Mouse (Mus musculus) kidney, adult 2 months (tissue): ENCODE data around the gene Atp2c2. TPM values are rescaled to one million over a fixed set of nuclear protein-coding genes. Genes with fewer than 3 reads are reported as not detected.
A peak's percentile ranks its signal among the peaks of the same experiment; 100 is the strongest.

Experiments used
- DNase-seq: peaks from one replicate; pipeline ENCODE4 v3.0.0; 2021
- H3K27ac ChIP-seq: fragments of 200-500 bp; 2 replicates; pipeline ENCODE4 v1.5.1; 2012; ENCODE audit warnings: low read depth, low read length, control low read depth, inconsistent platforms; ENCODE audit not compliant: insufficient read depth
- H3K27me3 ChIP-seq: fragments of 200-500 bp; replicated peaks from 2 replicates; pipeline ENCODE4 v1.6.1; 2012; ENCODE audit warnings: mild to moderate bottlenecking, moderate library complexity, low read length, inconsistent platforms; ENCODE audit not compliant: control insufficient read depth, insufficient read depth
- H3K36me3 ChIP-seq: fragments of 200-500 bp; 2 replicates; pipeline ENCODE4 v1.6.1; 2012; ENCODE audit warnings: mild to moderate bottlenecking, moderate library complexity, low read length, inconsistent platforms; ENCODE audit not compliant: control insufficient read depth, insufficient read depth
- H3K4me1 ChIP-seq: fragments of 200-500 bp; 2 replicates; pipeline ENCODE4 v1.6.1; 2011; ENCODE audit warnings: low read length; ENCODE audit not compliant: control insufficient read depth, insufficient read depth
- H3K4me3 ChIP-seq: fragments of 200-500 bp; 2 replicates; pipeline ENCODE4 v1.5.1; 2011; ENCODE audit warnings: mild to moderate bottlenecking, low read depth, low read length, control low read depth; ENCODE audit not compliant: insufficient read depth
- CTCF ChIP-seq: fragments of 200-500 bp; conservative IDR thresholded peaks from 2 replicates; pipeline ENCODE4 v1.5.1; 2011; ENCODE audit warnings: low read depth, mild to moderate bottlenecking, control low read depth, low read length, moderate library complexity, mixed read lengths; ENCODE audit not compliant: insufficient read depth, insufficient read length
- POLR2A ChIP-seq: fragments of 200-500 bp; IDR thresholded peaks from one replicate; pipeline ENCODE4 v1.6.1; 2011; ENCODE audit warnings: low read depth, low read length, control low read depth
- WGBS: fragments of 180-500 bp; shearing (Covaris S2); methylation state at CpG from one replicate; pipeline ENCODE4 v1.1.7; 2018; 5-methylcytosine and 5-hydroxymethylcytosine counted together
- polyA plus RNA-seq: library from polyadenylated mRNA; depleted of rRNA; stranded (reverse); fragments of >200 nt; gene quantifications from 2 replicates; pipeline ENCODE4 v1.2.3, GENCODE M21; 2012

Gene Atp2c2
- polyA plus RNA-seq, 1 experiment: 0.52 TPM

- TF ChIP-seq CTCF: peak; percentile 52
- no peak for TF ChIP-seq POLR2A
- Histone ChIP-seq H3K27ac (no peak overlapping the region), H3K27me3 (no peaks in the 10 kb centered on the region), H3K4me1 (no peaks in the 10 kb centered on the region), H3K4me3 (peak overlapping the region; percentile 15; the same call in 1 of the 2 replicates), H3K36me3 (no peaks in the 10 kb centered on the region)
- 10% methylated on average over 18 of the region's 18 CpGs for WGBS
- peak; percentile 41 for DNase-seq
Observed at GRCm38 (mm10) chr8:119678138-119678843, 21.5 kb upstream of the Atp2c2 start.

- H3K27me3 ChIP-seq: no peaks in the 10 kb centered on the region
- no peak overlapping the region for H3K4me3 ChIP-seq
- TF ChIP-seq POLR2A (no peak), CTCF (no peak)
- WGBS: 58% methylated on average over 14 of the region's 14 CpGs
- DNase-seq: no peak
- no peaks in the 10 kb centered on the region for H3K4me1 ChIP-seq
- no peaks in the 10 kb centered on the region for H3K36me3 ChIP-seq
- H3K27ac ChIP-seq: no peak overlapping the region
Observed at GRCm38 (mm10) chr8:119679184-119679583, 20.6 kb upstream of the Atp2c2 start.

GRCm38 (mm10) chr8:119690602-119691001, 9.2 kb upstream of the Atp2c2 start:
- TF ChIP-seq POLR2A (no peak), CTCF (no peak)
- no peak overlapping the region for H3K27ac ChIP-seq
- no peaks in the 10 kb centered on the region for H3K36me3 ChIP-seq
- no peaks in the 10 kb centered on the region for H3K4me1 ChIP-seq
- no peak overlapping the region for H3K4me3 ChIP-seq
- no peaks in the 10 kb centered on the region for H3K27me3 ChIP-seq
- DNase-seq: no peak
- WGBS: 79% methylated on average over 6 of the region's 6 CpGs

- no peak for TF ChIP-seq CTCF
- no peak for TF ChIP-seq POLR2A
Observed at GRCm38 (mm10) chr8:119691989-119692388, 7.8 kb upstream of the Atp2c2 start.

GRCm38 (mm10) chr8:119694696-119695095, 5.1 kb upstream of the Atp2c2 start:
- no peak for DNase-seq
- Histone ChIP-seq H3K27ac (no peak overlapping the region), H3K4me1 (no peaks in the 10 kb centered on the region), H3K27me3 (no peaks in the 10 kb centered on the region), H3K36me3 (no peaks in the 10 kb centered on the region), H3K4me3 (no peak overlapping the region)
- 64% methylated on average over 7 of the region's 7 CpGs for WGBS
- TF ChIP-seq CTCF (no peak), POLR2A (no peak)

More at GRCm38 (mm10) chr8:119691989-119692388, 7.8 kb upstream of the Atp2c2 start:
- Histone ChIP-seq H3K4me1 (no peaks in the 10 kb centered on the region), H3K27ac (no peak overlapping the region), H3K4me3 (no peak overlapping the region), H3K27me3 (no peaks in the 10 kb centered on the region), H3K36me3 (no peaks in the 10 kb centered on the region)
- WGBS: 75% methylated on average over 4 of the region's 4 CpGs
- peak; percentile 42 for DNase-seq

GRCm38 (mm10) chr8:119697163-119697562, 2.6 kb upstream of the Atp2c2 start:
- DNase-seq: no peak
- Histone ChIP-seq H3K4me1 (no peaks in the 10 kb centered on the region), H3K27ac (no peak overlapping the region), H3K27me3 (no peaks in the 10 kb centered on the region), H3K36me3 (no peaks in the 10 kb centered on the region), H3K4me3 (no peak overlapping the region)
- WGBS: 92% methylated on average over 2 of the region's 2 CpGs
- TF ChIP-seq CTCF (no peak), POLR2A (no peak)

- peak; percentile 73 for DNase-seq
Observed at GRCm38 (mm10) chr8:119698960-119699359, 849 bp upstream of the Atp2c2 start.

GRCm38 (mm10) chr8:119702965-119703364, 3.2 kb downstream of the Atp2c2 start:
- H3K27me3 ChIP-seq: no peaks in the 10 kb centered on the region
- no peak overlapping the region for H3K4me3 ChIP-seq
- no peak for TF ChIP-seq CTCF
- TF ChIP-seq POLR2A: no peak
- H3K27ac ChIP-seq: no peak overlapping the region
- no peak for DNase-seq
- WGBS: 27% methylated on average over 7 of the region's 7 CpGs
- no peaks in the 10 kb centered on the region for H3K4me1 ChIP-seq
- no peaks in the 10 kb centered on the region for H3K36me3 ChIP-seq

More at GRCm38 (mm10) chr8:119698960-119699359, 849 bp upstream of the Atp2c2 start:
- WGBS: 3% methylated on average over 12 of the region's 12 CpGs
- no peak overlapping the region for H3K4me3 ChIP-seq
- H3K27me3 ChIP-seq: no peaks in the 10 kb centered on the region
- no peak overlapping the region for H3K27ac ChIP-seq
- H3K4me1 ChIP-seq: no peaks in the 10 kb centered on the region
- H3K36me3 ChIP-seq: no peaks in the 10 kb centered on the region
- TF ChIP-seq CTCF (peak; percentile 83), POLR2A (no peak)
